Mouse (Mus musculus) kidney, adult 2 months (tissue): Measurements from ENCODE around the gene Lce1c. TPM values are rescaled to one million over a fixed set of nuclear protein-coding genes. Genes with fewer than 3 reads are reported as not detected.
A peak's percentile ranks its signal among the peaks of the same experiment; 100 is the strongest.

Source experiments
- DNase-seq: peaks from one replicate; pipeline ENCODE4 v3.0.0; 2021
- H3K27ac ChIP-seq: fragments of 200-500 bp; 2 replicates; pipeline ENCODE4 v1.5.1; 2012; ENCODE audit warnings: low read depth, low read length, control low read depth, inconsistent platforms; ENCODE audit not compliant: insufficient read depth
- H3K27me3 ChIP-seq: fragments of 200-500 bp; replicated peaks from 2 replicates; pipeline ENCODE4 v1.6.1; 2012; ENCODE audit warnings: mild to moderate bottlenecking, moderate library complexity, low read length, inconsistent platforms; ENCODE audit not compliant: control insufficient read depth, insufficient read depth
- H3K36me3 ChIP-seq: fragments of 200-500 bp; 2 replicates; pipeline ENCODE4 v1.6.1; 2012; ENCODE audit warnings: mild to moderate bottlenecking, moderate library complexity, low read length, inconsistent platforms; ENCODE audit not compliant: control insufficient read depth, insufficient read depth
- H3K4me1 ChIP-seq: fragments of 200-500 bp; 2 replicates; pipeline ENCODE4 v1.6.1; 2011; ENCODE audit warnings: low read length; ENCODE audit not compliant: control insufficient read depth, insufficient read depth
- H3K4me3 ChIP-seq: fragments of 200-500 bp; 2 replicates; pipeline ENCODE4 v1.5.1; 2011; ENCODE audit warnings: mild to moderate bottlenecking, low read depth, low read length, control low read depth; ENCODE audit not compliant: insufficient read depth
- CTCF ChIP-seq: fragments of 200-500 bp; conservative IDR thresholded peaks from 2 replicates; pipeline ENCODE4 v1.5.1; 2011; ENCODE audit warnings: low read depth, mild to moderate bottlenecking, control low read depth, low read length, moderate library complexity, mixed read lengths; ENCODE audit not compliant: insufficient read depth, insufficient read length
- POLR2A ChIP-seq: fragments of 200-500 bp; IDR thresholded peaks from one replicate; pipeline ENCODE4 v1.6.1; 2011; ENCODE audit warnings: low read depth, low read length, control low read depth
- WGBS: fragments of 180-500 bp; shearing (Covaris S2); methylation state at CpG from one replicate; pipeline ENCODE4 v1.1.7; 2018; 5-methylcytosine and 5-hydroxymethylcytosine counted together
- polyA plus RNA-seq: library from polyadenylated mRNA; depleted of rRNA; stranded (reverse); fragments of >200 nt; gene quantifications from 2 replicates; pipeline ENCODE4 v1.2.3, GENCODE M21; 2012; rRNA removed

Lce1c gene
- polyA plus RNA-seq, result not detected in 2 replicates

DNA sequence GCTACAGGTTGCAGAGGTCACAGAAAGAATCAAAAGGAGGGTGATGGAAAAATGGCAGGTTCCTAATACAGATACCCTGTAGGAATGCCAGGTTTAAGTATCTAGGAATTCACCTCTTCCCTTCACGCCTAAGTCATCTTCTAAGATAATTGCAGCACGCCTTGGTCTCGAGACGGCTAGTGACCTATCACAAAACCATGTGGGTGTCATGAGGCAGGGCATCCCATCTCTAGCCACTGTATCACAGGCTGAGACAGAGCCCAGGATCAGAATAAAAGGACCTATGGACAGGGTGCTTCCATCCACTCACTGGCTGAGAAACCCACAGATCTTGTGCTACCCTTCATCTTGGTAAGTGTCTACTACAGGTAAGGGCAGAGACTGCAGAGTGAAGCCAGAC is at the start of gene Lce1c:
Gene Lce1c, plus strand, starts transcription at position 301 of the 400 bp plus-strand sequence.
- no peak for DNase-seq

DNA sequence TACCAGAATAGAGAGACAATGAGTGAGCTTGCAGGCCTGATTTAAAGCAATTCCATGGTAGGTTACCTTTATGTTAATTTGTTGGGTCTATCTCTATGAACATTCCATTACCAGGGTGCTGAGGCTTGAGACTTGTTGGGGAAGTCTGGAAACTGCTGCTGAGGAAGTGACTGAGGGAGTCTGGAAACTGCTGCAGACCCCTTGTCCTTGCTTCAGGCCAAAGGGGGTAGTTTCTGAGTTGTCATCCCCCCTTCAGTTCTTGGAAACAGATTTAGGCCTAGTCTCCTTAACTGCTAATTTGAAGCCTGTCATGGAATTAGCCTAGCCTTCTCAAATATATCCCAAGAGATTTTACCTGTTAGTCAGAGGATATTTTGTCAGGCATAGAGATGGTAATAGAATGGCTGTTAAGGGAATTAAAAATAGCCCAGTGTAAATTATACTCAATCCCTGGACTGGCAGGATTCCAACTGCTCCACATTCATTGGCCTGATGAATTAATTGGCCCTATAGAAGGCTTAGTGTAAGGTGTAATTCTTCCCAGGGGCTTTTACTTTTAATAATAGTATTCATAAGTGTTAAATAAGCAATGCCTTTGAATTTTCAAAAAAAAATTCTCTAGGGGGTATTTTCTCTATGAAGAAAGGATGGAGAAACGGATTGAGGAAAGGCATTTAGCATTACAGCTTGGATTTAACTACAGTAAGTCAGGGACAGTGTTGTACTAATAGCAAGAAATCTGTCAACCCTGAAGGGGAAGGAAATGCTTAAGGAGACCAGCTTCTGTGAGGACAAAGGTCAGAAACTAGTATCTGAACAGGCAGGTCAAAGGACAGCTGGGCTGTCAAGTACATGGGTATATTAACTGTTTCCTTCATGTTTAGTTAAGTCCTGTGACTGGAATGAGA is 41.0 kb upstream of the Lce1c start:
- H3K27ac ChIP-seq, result peak overlapping the region; percentile 39
- peak; percentile 86 for DNase-seq

More for the DNA sequence above, at the start of gene Lce1c:
- TF ChIP-seq POLR2A, result no peak
- TF ChIP-seq CTCF, result no peak
- WGBS, result 79% methylated on average over 4 of the region's 4 CpGs
- Histone ChIP-seq H3K36me3 (no peaks in the 10 kb centered on the region), H3K27ac (no peak within 1 kb of the TSS), H3K27me3 (no peaks in the 10 kb centered on the region), H3K4me1 (no peaks in the 10 kb centered on the region), H3K4me3 (no peak within 1 kb of the TSS)

DNA sequence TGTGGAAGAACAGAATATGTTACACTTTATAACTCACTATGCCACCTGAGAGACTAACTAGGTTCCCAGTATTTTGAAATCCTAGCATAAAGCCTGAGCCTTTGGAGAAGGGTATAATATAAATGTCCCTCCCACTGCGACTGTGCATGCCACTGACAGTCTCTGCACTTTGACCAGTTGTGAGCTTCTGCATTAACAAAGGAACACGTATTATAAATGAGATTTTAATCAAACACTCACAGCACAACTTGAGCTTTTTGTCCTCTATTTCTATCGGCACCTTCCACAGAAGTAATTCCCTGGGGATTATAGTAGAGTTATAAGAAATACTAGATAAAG is 40.4 kb upstream of the Lce1c start:
- WGBS, result 34% methylated on average over 3 of the region's 3 CpGs

More for the DNA sequence above, 41.0 kb upstream of the Lce1c start:
- WGBS, result 17% methylated on average over 1 of the region's 1 CpGs
- Histone ChIP-seq H3K27me3 (no peaks in the 10 kb centered on the region), H3K4me1 (no peaks in the 10 kb centered on the region; the same call in 1 of the 2 replicates), H3K36me3 (no peaks in the 10 kb centered on the region), H3K4me3 (no peak overlapping the region)
- TF ChIP-seq POLR2A, result no peak
- TF ChIP-seq CTCF, result no peak

DNA sequence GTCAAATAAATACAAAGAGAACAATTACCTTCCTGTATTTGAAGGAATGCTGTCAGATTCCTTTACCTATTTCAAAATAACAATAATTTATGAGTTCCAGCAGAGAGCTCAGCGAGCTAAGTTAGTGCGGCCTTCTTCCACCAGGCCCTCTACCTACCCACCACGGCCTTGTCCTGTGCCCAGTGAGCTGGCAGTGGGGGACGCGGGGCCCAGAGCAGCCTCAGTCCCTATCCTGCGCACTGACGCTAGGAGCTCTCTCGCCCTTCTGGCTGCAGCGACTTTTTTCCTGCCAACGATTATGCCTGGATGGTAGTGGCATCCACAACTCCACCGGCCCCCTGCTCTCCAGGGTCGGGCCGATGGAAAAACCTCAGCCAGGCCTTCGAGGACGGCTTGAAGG is 39.2 kb upstream of the Lce1c start:
- Histone ChIP-seq H3K4me3 (no peak overlapping the region), H3K27ac (no peak overlapping the region), H3K27me3 (no peaks in the 10 kb centered on the region), H3K4me1 (no peaks in the 10 kb centered on the region; the same call in 1 of the 2 replicates), H3K36me3 (no peaks in the 10 kb centered on the region)
- no peak for DNase-seq
- WGBS, result 95% methylated on average over 15 of the region's 15 CpGs
- no peak for TF ChIP-seq POLR2A
- no peak for TF ChIP-seq CTCF

More for the DNA sequence above, 40.4 kb upstream of the Lce1c start:
- Histone ChIP-seq H3K27ac (0 out of 2 replicates have a peak overlapping the region, but pooled peaks have one; percentile 11), H3K4me3 (no peak overlapping the region), H3K4me1 (no peaks in the 10 kb centered on the region; the same call in 1 of the 2 replicates), H3K27me3 (no peaks in the 10 kb centered on the region), H3K36me3 (no peaks in the 10 kb centered on the region)
- no peak for TF ChIP-seq POLR2A
- no peak for TF ChIP-seq CTCF
- no peak for DNase-seq

DNA sequence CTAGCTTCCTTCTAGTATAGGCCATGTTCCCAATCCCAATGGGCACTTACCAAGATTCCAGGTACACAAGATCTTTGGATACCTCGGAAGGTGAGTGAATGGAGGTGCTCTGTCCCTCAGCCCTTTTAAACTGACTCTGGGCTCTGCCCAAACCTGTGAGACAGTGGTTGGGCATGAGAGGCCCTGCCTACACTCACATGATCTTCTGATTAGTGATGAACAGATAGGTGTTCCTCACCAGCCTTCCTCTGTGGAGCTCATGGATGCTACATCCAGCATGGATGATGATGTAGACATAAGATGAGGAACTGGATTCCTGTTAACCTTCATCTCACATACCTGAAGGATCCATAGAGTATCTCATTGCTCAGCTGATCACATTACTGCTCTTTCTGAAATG is 30.8 kb upstream of the Lce1c start, which contains the start of gene Lce1a1:
Gene Lce1a1, minus strand, starts transcription at position 101 of the 400 bp plus-strand sequence.
- TF ChIP-seq POLR2A (no peak), CTCF (no peak)
- DNase-seq, result no peak
- H3K27ac ChIP-seq, result no peak within 1 kb of the TSS
- H3K27me3 ChIP-seq, result no peaks in the 10 kb centered on the region
- no peak within 1 kb of the TSS for H3K4me3 ChIP-seq
- H3K36me3 ChIP-seq, result no peaks in the 10 kb centered on the region
- 79% methylated on average over 1 of the region's 1 CpGs for WGBS
- H3K4me1 ChIP-seq, result no peaks in the 10 kb centered on the region

DNA sequence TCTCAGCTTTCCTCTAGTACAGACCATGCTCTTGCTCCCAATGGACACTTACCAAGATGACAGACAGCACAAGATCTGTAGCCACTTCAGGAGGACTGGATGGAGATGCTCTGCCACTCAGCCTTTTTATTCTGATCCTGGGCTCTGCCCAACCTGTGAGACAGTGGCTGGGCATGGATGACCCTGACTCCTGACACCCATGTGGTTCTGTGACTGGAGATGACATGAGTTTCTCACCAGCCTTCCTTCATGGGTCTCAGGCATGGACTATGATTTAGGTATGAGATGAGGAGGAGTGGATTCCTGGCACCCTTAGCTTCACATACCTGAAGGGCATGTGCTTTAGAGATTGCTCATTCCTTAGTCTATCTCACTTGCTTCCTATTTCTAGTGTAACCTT is 22.2 kb upstream of the Lce1c start, which contains the start of gene Lce1b:
Gene Lce1b, minus strand, starts transcription at position 101 of the 400 bp plus-strand sequence.
- Histone ChIP-seq H3K4me1 (no peaks in the 10 kb centered on the region), H3K36me3 (no peaks in the 10 kb centered on the region), H3K4me3 (no peak within 1 kb of the TSS), H3K27me3 (no peaks in the 10 kb centered on the region), H3K27ac (no peak within 1 kb of the TSS)
- no peak for DNase-seq
- no peak for TF ChIP-seq POLR2A
- no peak for TF ChIP-seq CTCF

DNA sequence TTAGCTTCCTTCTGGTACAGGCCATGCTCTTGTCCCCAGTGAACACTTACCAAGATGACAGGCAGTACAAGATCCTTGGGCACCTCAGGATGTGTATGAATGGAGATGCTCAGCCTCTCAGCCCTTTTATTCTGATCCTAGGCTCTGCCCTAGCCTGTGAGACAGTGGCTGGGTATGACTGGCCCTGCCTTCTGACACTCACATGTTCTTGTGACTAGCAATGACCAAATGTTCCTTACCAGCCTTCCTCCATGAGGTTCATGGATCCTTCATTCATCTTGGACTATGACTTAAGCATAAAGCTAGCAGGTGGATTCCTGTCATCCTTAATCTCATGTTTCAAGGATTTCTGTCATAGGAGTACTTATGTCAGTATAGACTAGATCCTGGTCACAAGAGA is 8.8 kb upstream of the Lce1c start, which contains the start of gene Lce1a2:
Gene Lce1a2, minus strand, starts transcription at position 101 of the 400 bp plus-strand sequence.
- no peaks in the 10 kb centered on the region for H3K4me1 ChIP-seq
- no peak within 1 kb of the TSS for H3K4me3 ChIP-seq
- H3K27me3 ChIP-seq, result no peaks in the 10 kb centered on the region
- no peaks in the 10 kb centered on the region for H3K36me3 ChIP-seq
- H3K27ac ChIP-seq, result no peak within 1 kb of the TSS
- no peak for DNase-seq
- TF ChIP-seq POLR2A (no peak), CTCF (no peak)
